Mouse (Mus musculus) liver, embryonic 14.5 days (tissue): ENCODE data around the gene Bbs7.

Source experiments
- CTCF ChIP-seq: IDR thresholded peaks from 2 replicates; pipeline ENCODE4 v1.5.1; 2016; ENCODE audit warnings: antibody characterized with exemption, low read depth, control low read depth
- EP300 ChIP-seq: IDR thresholded peaks from 2 replicates; pipeline ENCODE4 v1.6.1; 2016; ENCODE audit warnings: antibody characterized with exemption, low read depth

GRCm38 (mm10) chr3:36642736-36643135 lies 29.5 kb upstream of the Bbs7 start:
- TF ChIP-seq CTCF (no peak), EP300 (no peak)
